Mouse (Mus musculus): Measurements from ENCODE around the gene Arfip1.
"Not testable (repeated sequence)": the region's sequence is repeated elsewhere in the genome, so short reads cannot be mapped to it uniquely, and the experiment has no call there.

The Arfip1 gene

GRCm38 (mm10) chr3:84570501-84570900 lies 11.9 kb downstream of the Arfip1 start:
- no peak for DNase-seq

- DNase-seq = no peak
Measured at GRCm38 (mm10) chr3:84569587-84569986, 12.8 kb downstream of the Arfip1 start.

DNA sequence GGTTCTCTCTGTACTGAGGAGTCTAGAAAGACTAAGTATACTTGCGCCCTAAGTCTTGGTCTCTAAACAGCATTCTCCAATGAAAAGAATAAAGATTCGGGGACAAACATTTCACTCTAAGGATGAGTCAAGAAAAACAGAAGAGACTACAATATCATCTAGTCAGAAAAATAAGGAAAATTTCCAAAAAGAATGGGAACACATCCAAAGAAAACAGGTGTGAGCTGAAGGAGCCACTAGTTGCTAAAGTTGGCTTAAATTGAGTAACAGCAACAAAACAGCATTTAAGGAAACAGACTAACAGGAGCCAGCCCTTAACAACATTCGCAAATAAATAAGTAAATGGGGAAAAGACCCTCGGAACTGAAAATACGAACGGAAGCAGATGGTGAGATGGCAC lies 13.9 kb downstream of the Arfip1 start:
- no peak for DNase-seq

- DNase-seq = no peak
Measured at GRCm38 (mm10) chr3:84563415-84563814, 19.0 kb downstream of the Arfip1 start.

DNA sequence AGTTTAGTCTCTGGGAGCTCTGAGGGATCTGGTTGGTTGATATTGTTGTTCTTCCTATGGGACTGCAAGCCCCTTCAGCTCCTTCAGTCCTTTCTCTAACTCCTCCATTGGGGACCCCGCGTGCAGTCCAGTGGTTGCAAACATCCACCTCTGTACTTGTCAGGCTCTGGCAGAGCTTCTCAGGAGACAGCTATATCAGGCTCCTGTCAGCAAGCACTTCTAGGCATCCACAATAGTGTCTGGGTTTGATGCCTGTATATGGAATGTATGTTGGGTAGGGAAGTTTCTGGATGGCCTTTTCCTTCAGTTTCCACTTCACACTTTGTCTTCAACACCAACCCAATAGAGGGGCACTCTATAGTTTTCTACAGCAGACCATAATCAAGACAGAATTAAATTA lies 19.5 kb downstream of the Arfip1 start:
- DNase-seq = not testable (repeated sequence)

DNA sequence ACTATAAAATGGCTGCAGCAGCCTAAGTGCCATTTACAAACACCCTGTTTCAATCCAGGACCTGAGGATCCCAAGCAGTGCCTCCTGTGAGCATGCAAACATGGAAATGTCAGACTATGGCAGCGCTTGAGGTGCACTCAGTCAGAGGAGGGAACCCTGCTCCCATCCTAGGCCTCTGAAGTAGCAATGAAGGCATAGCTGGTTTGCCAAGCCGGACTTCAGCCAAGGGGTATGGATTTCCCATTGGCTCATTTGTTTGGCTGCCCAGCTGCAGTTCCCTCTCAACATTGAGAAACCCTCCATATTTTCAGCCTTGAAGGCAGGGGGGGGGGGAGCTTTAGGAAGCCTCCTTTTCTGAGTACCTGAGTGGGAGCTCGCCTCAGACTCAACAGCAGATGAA lies 24.1 kb downstream of the Arfip1 start:
- no peak for DNase-seq

DNA sequence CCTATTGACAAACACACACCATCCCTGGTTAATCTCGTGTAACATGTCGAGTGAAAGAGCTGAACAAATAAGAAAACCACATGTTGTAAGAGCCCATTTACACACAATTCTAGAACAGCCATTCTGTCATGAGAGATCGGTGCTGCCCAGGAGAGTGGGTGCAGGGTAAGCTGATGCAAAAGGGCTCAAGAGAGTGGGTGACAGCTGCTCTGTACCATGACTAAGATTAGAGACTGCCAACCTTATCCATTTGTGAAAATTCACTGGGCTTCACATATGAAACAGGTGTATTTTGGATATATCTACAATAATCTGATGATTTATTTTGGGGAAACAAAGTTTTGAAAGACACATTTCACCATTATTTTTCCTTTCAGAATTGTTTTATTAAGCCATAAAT lies 26.6 kb downstream of the Arfip1 start:
- no peak for DNase-seq

GRCm38 (mm10) chr3:84547177-84547576 lies 35.2 kb downstream of the Arfip1 start:
- DNase-seq = no peak

DNA sequence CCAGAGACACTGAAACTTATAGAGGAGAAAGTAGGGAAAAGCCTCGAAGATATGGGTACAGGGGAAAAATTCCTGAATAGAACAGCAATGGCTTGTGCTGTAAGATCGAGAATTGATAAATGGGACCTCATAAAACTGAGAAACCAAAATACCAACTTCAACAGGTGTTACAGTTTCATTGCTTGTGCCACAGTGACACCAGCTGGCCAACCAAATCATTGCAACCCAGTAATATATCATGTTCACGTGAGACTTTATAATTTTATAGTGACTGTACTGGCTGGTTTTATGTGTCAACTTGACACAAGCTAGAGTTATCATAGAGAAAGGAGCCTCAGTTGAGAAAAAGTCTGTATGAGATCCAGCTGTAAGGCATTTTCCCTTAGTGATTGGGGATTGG lies 40.0 kb downstream of the Arfip1 start:
- peak; percentile 58 to 73 for DNase-seq

DNA sequence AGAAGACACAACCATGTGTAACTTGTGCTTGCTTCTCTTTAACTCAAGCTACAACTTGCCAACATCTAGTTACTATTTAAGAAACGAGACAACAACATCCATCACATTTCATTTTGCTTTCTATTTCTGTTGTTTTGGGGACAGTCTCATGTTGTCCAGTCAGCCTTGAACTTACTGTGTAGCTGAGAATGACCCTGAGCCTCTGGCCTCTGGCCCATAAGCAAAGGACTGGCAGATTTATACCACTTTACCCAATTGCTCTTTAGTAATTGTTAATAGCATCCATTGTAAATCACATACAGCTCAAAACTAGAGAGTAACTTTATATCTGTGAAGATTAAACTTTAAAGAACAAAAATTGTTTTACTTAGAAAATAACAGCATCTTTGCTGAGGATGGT lies 40.5 kb downstream of the Arfip1 start:
- no peak for DNase-seq

DNA sequence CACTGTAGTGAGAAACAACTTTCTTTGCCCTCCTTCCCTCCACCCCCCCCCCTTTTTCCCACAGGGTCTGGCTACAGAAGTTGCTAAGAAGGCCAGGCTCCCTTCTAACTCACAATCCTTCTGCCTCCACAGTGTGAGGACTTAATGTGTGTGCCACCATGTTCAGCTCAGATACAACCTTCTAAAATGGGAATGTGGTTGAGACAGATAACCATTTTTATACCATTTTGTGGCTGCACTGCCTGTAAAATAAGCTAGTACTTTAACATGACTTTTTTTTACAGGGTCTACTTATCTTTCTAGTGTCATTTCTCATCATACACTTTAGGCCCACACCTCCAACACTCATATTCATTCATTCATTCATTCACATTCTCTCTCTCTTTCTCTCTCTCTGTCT lies 41.8 kb downstream of the Arfip1 start:
- no peak for DNase-seq

DNA sequence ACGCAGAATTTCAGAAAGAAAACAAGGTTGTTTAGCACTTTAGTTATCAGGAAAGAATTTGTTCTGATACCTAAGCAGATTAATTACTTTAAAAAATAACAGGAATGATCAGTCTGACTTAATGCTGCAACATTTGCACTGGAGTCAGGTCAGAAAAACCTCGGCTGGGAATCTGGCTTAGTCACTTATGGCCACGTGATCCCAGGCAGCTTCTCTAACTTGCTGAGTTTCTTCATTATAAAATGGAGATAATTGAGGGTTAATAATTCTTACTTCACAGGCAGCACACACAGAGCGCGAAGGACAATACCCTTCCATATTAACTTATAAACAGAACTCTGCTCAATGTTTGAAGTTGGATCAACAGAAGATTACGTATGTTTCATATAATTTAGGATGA lies 45.4 kb downstream of the Arfip1 start:
- DNase-seq = no peak

DNA sequence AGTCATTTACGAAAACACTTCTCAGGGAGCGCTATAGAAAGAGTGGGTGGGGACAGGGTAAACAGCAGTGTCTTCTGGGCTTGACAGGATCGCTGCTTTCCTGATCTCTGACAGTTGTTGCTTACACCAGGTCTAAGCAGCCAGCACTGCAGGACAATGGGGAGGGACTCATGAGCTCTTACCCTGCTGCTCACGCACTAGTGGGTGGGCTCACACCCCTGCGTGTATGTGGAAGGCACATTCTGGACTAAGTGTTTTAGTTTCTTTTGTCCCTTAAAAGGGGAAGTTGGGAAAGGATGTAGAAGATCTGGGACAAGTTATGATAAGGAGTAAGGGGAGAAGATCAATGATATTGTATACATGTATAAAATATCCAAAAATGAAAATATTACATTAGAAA lies 49.2 kb downstream of the Arfip1 start:
- DNase-seq = no peak

- DNase-seq = peak; percentile 40 to 44
Measured at GRCm38 (mm10) chr3:84529021-84529420, 53.4 kb downstream of the Arfip1 start.

DNA sequence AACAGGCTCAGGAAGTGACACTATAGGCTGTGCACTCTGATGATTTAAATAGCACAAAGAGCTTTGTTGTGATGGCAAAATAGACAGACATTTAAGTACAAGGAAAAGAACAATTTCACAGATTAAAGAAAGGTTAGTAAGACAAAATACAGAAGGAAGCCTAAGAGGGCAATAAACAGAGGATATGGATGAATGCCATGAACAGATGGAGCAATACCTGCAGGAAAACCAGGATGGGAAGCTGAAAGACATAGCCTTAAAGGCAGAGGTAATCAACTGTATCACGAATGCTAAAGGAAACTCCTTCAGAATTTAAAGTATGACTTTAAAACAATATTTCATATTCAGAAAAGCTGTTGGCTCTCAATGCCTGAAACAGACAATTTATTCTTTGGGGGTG lies 57.5 kb downstream of the Arfip1 start:
- DNase-seq = no peak

- DNase-seq = no peak
Measured at GRCm38 (mm10) chr3:84516163-84516562, 66.3 kb downstream of the Arfip1 start.

DNA sequence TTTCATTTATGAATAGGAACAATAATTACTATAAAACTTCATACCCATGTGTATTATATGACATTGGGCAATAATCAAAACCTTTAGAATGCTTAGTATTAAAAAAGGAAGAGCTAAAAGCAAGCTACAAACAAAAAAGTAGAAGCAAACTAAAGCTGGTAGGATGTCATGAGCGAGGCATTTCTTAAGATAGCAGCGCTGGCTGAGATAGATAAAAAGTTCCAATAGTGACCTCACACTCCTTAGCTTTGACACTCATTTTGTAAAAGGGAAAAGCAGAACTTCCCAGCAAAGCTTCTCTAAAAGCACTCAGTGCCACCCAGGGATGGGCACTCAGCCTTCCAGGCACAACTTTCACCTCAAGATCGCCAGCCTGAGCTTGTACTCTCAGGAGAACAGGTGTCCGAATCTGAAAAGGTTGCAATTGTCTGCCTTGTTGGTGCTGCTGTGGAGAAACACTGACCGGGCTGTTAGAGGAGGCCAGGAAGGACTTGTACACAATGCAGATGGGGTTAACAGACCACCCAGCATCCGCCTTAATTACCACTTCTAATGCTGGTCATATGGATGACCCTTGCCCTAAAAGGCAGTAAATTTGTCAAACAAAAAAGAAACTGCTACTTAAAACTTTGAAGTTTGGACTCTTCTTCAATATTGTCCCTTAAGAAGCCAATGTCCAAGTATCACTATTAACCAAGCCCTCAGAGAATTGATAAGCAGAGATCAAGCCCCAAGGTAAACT lies 69.5 kb downstream of the Arfip1 start:
- no peak for DNase-seq

- no peak for DNase-seq
Measured at GRCm38 (mm10) chr3:84505193-84505592, 77.2 kb downstream of the Arfip1 start.

DNA sequence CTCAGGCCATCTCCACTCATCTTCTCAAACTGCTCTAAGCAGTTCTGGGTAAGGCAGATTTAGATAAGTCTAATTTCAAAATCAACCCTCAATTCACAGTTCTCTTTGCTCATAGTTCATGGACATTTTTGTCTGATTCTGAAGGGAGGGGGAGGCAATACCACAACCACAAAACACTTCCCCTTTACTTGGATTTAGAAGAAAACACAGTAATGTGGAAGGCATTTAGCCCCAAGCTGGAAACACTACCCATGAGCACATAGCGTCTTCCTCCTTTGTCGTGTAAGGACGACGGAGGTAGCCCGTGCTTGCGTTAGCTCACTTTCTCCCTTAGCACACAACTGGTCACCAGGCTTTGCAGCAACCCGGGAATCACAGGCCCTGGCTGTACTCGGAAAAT lies 78.1 kb downstream of the Arfip1 start:
- no peak for DNase-seq

DNA sequence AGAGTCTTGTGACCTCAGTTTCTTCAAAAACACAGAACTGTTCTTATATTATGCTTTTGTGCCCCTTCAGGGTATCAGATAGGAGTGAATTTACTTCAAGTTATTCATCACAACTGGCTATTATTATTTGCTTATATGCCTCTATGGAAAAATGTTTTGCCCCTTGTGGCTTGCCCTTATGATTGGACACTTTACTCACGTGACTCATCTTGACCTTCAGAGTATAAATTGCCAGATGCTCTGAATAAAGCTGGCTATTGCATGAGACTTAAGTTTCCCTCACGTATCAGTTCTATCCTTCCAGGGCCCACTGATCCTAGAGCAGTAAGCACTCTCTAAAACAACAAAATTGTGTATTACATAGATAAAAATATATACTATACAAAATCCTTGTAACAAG lies 80.3 kb downstream of the Arfip1 start:
- no peak for DNase-seq

GRCm38 (mm10) chr3:84500491-84500890 lies 81.9 kb downstream of the Arfip1 start:
- no peak for DNase-seq

DNA sequence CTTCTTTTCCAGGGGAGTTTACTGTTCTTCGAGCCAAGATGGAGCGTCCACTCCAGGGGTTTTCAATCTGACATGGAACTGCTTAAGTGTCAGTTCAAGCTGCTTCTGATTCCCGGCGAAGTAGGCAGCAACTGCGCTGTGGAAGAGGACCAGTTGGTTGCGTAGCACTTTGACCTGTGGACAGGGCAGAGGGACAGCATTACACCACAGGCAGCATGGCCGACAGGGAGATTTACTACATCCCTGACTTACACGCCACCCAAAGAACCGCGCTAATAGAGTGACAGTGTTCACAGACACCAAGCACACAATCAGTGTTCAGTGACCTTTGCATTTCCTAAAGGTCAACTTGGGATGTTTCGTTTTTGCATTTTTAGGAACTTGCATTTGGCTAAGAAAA lies 84.7 kb downstream of the Arfip1 start:
- DNase-seq = no peak

DNA sequence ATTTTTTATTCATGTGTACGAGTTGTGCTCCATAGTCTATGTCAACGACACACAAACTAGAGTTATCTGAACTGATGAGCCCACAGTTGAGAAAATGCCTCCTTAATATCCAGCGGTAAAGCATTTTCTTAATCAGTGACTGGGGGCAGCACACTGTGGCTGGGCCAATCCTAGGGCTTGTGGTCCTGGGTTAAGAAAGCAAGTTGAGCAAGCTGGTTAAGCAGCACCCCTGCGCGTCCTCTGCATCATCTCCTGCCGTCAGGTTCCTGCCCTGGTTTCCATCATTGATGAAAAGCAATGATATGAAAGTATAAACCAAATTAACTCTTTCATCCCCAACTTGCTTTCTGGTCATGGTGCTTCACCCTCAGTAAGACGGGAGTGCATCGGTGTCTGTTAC lies 89.8 kb downstream of the Arfip1 start:
- DNase-seq = no peak

GRCm38 (mm10) chr3:84492148-84492547 lies 90.3 kb downstream of the Arfip1 start:
- DNase-seq = no peak

DNA sequence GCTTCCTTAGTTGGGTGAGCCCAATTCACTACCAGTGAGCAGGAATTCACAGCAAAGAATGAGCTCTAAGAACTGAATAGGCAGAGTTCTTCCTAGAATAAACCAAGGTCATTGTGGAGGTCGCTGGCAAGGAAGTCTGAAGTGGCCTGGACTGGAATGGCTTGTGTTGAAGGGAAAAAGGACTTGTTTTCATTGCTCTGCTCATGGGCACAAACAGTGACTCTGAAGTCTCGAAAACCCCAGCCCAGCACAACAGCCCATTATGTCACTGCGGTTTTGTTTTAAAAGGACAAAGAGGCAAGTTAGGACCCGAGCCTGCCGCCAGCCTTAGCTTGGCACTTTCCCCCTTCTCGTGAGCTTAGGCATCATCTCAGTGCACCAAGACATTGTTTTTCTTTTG lies 93.7 kb downstream of the Arfip1 start:
- DNase-seq = no peak
